Mouse (Mus musculus) stomach, postnatal 0 days (tissue): ENCODE data around the gene Atp6v0e. TPM values are rescaled to one million over a fixed set of nuclear protein-coding genes. Genes with fewer than 3 reads are reported as not detected.

ENCODE experiments used
- ATAC-seq: fragments of 200-750 bp; cut with Nextera tagmentation; 2 replicates; pipeline ENCODE4 v1.8.0; 2017; ENCODE audit not compliant: low FRiP score, low TSS enrichment
- DNase-seq: peaks from one replicate; pipeline ENCODE4 v3.0.0-alpha.2; 2016; ENCODE audit warnings: low spot score
- H3K27ac ChIP-seq: fragments of 300-500 bp; sonication (generic); replicated peaks from 2 replicates; pipeline ENCODE4 v1.5.1; 2014; ENCODE audit warnings: mild to moderate bottlenecking, control low read depth
- H3K27me3 ChIP-seq: fragments of 300-500 bp; sonication (generic); 2 replicates; pipeline ENCODE4 v1.6.1; 2014; ENCODE audit warnings: low read length; ENCODE audit not compliant: control insufficient read depth, insufficient read depth
- H3K36me3 ChIP-seq: fragments of 300-500 bp; sonication (generic); 2 replicates; pipeline ENCODE4 v1.6.1; 2014; ENCODE audit warnings: low read length, mixed read lengths; ENCODE audit not compliant: control insufficient read depth, insufficient read depth
- H3K4me1 ChIP-seq: fragments of 300-500 bp; sonication (generic); replicated peaks from 2 replicates; pipeline ENCODE4 v1.6.1; 2014; ENCODE audit warnings: antibody characterized with exemption; ENCODE audit not compliant: control insufficient read depth, insufficient read depth
- H3K4me2 ChIP-seq: fragments of 300-500 bp; sonication (generic); replicated peaks from 2 replicates; pipeline ENCODE4 v1.6.1; 2014; ENCODE audit warnings: low read depth, mild to moderate bottlenecking, control low read depth, moderate library complexity
- H3K4me3 ChIP-seq: fragments of 300-500 bp; sonication (generic); 2 replicates; pipeline ENCODE4 v1.5.1; 2014; ENCODE audit warnings: low read depth, low read length, control low read depth
- H3K9ac ChIP-seq: fragments of 300-500 bp; sonication (generic); 2 replicates; pipeline ENCODE4 v1.6.1; 2014; ENCODE audit warnings: mild to moderate bottlenecking, low read length, control low read depth, mixed read lengths
- H3K9me3 ChIP-seq: fragments of 300-500 bp; sonication (generic); 2 replicates; pipeline ENCODE4 v1.6.1; 2016; ENCODE audit warnings: low read length; ENCODE audit not compliant: control insufficient read depth
- CTCF ChIP-seq: IDR thresholded peaks from 2 replicates; pipeline ENCODE4 v1.5.1; 2016; ENCODE audit warnings: antibody characterized with exemption, low read depth, mild to moderate bottlenecking, moderate library complexity
- EP300 ChIP-seq: optimal IDR thresholded peaks from 2 replicates; pipeline ENCODE3; 2016; ENCODE audit warnings: antibody characterized with exemption
- WGBS: fragments of 180-500 bp; shearing (Covaris S2); extraction: QIAGEN DNeasy Blood & Tissue Kit; methylation state at CpG from one replicate; pipeline ENCODE4 v1.1.7; 2014; 5-methylcytosine and 5-hydroxymethylcytosine counted together
- polyA plus RNA-seq: library from polyadenylated mRNA; unstranded; fragments of >200 nt; fragmentation: Nextera tagmentation; extraction: Ambion mirVana; gene quantifications from 2 replicates; pipeline ENCODE4 v1.2.1, GENCODE M21; 2015

Atp6v0e gene
- polyA plus RNA-seq, 1 experiment from 2014 or later = 334 TPM

DNA sequence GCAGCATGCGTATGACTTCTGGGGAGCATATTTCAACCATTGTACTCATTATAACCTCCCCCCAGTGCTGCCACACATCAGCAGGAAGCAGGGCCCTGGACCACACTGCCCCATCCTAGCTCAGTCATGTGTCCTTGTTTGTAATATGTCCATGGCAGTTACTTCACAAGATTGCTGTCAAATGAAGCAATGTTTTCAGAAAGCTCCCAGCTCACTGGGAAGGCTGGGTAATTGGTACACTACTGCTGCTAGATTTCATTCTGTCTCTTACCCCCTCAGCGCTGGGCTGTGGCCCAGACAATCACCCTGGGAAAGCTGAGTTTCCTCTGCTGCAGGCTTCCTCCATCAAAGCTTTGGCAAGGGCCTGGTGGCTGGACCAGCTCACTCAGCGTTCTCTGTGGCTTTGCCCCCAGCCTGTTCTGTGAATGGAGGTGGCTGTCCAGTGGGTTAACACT is 22.7 kb upstream of the Atp6v0e start:
- no peak overlapping the region for H3K27ac ChIP-seq
- DNase-seq (no peak), ATAC-seq (no peak)
- WGBS = 99% methylated on average over 3 of the region's 3 CpGs
- TF ChIP-seq EP300 = no peak
- no peak for TF ChIP-seq CTCF
- no peak overlapping the region for H3K4me3 ChIP-seq
- H3K27me3 ChIP-seq = no peaks in the 10 kb centered on the region
- H3K9me3 ChIP-seq = no peaks in the 10 kb centered on the region
- H3K4me1 ChIP-seq = no peaks in the 10 kb centered on the region
- H3K36me3 ChIP-seq = peaks cover 30% of the 10 kb centered on the region
- no peak overlapping the region for H3K4me2 ChIP-seq
- no peak overlapping the region for H3K9ac ChIP-seq

DNA sequence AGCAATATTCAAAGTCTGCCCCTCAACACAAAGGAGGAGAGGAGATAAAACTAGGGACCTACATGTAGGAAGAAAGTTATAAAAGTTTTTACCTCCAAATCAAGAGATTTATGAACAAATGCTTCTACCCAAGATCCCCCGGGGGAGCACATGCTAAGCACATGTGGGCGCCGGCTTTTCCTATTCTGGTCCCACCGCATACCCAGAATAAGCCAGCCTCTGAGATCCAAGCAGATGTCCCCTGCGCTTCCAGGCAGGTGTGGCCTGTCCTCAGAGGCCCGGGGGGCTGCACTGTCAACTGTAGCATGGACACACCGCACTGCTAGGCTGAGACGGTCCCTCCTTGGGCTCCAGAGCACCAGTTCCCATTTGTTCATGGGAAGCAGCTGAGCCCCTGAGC is 19.6 kb upstream of the Atp6v0e start:
- no peak overlapping the region for H3K4me2 ChIP-seq
- no peaks in the 10 kb centered on the region for H3K9me3 ChIP-seq
- DNase-seq (no peak), ATAC-seq (no peak)
- H3K27me3 ChIP-seq = no peaks in the 10 kb centered on the region
- no peak overlapping the region for H3K4me3 ChIP-seq
- H3K4me1 ChIP-seq = no peaks in the 10 kb centered on the region
- no peak for TF ChIP-seq CTCF
- TF ChIP-seq EP300 = no peak
- H3K9ac ChIP-seq = no peak overlapping the region
- peaks cover 24% of the 10 kb centered on the region for H3K36me3 ChIP-seq
- H3K27ac ChIP-seq = no peak overlapping the region
- WGBS = 94% methylated on average over 8 of the region's 8 CpGs

DNA sequence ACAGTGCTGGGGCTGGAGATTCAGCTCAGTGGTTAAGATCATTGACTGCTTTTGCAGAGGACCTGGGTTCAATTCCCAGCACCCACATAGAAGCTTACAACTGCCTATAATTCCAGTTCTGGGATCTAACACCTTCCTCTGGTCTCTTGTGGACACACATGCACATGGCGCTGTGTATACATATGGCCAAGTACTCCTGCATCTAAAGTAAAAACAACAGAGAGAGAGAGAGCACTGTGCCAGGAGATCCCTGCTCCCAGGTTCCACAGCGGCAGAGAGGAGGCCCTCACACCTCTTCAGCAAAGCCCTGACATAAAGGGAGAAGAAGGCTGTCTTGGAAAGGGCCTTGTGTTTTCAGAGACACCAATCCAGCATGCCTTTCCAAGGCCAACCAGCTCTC is 19.0 kb upstream of the Atp6v0e start:
- no peak for DNase-seq
- TF ChIP-seq CTCF (no peak), EP300 (no peak)
- WGBS = 90% methylated on average over 2 of the region's 2 CpGs
- Histone ChIP-seq H3K36me3 (peaks cover 23% of the 10 kb centered on the region), H3K4me2 (no peak overlapping the region), H3K4me3 (no peak overlapping the region), H3K9ac (no peak overlapping the region), H3K27me3 (no peaks in the 10 kb centered on the region), H3K4me1 (no peaks in the 10 kb centered on the region), H3K27ac (no peak overlapping the region), H3K9me3 (no peaks in the 10 kb centered on the region)
- ATAC-seq = no peak

DNA sequence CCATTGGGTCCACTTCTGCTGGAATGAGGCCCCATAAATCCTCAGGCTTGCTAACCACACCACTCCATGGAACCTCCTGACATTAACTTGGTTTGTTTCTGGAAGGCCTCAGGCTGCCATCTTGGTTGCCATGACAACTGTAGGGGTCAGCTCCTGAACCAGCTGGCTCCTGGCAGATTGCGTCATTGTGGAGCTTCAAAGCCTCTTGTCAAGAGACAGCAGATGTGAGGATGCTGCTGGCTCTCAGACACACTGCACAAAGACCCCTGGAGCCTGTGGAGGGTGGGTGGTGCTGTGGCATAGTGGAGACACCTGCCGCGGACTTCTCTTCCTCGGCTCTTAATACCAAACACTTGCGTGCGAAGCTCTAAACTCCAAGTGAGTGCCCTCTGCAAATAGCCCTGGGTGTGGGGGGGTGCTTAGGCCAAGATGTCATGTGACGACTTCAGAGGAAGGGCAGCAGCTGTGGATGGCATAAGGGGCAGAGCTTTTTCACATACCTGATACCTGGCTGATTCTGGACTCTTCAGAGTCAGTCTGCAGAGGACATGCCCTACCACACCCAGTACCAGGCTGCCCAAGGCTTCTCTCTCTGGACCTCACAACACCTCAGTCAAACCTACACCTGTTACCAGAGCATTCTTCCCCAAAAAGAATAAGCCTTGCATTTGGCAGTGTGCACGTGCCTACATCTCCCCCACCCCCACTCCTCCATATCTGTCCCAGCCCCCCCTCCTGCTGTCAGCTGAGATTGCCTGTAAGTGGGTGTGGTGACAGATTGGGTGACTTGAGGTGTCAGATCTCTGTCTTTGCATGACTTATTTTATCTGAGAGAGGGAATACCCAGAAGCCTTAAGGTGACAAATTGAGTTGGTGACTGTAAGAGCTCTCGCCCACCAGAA is 18.3 kb upstream of the Atp6v0e start:
- Histone ChIP-seq H3K27me3 (no peaks in the 10 kb centered on the region), H3K9ac (no peak overlapping the region), H3K4me1 (no peaks in the 10 kb centered on the region), H3K4me3 (no peak overlapping the region), H3K36me3 (peaks cover 22% of the 10 kb centered on the region), H3K4me2 (no peak overlapping the region), H3K9me3 (no peaks in the 10 kb centered on the region), H3K27ac (no peak overlapping the region)
- WGBS = 80% methylated on average over 9 of the region's 9 CpGs
- ATAC-seq (no peak), DNase-seq (no peak)
- no peak for TF ChIP-seq CTCF
- no peak for TF ChIP-seq EP300

DNA sequence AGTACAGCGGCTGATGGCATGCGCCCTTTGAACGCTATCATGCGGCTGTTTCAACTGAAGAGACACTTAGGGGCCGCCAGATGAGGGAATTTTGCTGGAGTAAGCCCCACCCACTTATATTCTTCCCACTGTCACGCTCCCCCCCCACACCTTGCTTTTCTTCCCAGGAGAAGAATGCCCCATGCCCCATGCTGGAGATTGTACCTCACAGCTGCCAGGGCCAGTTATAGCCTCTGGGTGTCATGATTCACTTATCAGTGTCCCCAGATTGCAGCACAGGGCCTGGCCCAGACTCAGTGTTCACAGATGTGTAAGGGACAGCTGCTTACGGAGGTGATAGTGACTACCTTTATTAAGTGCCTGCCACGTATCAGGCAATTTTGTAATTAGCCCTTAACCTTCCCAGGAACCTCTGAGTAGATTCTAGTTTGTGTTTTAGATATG is 17.6 kb upstream of the Atp6v0e start:
- Histone ChIP-seq H3K36me3 (peaks cover 18% of the 10 kb centered on the region), H3K4me1 (no peaks in the 10 kb centered on the region)
- 94% methylated on average over 8 of the region's 8 CpGs for WGBS

DNA sequence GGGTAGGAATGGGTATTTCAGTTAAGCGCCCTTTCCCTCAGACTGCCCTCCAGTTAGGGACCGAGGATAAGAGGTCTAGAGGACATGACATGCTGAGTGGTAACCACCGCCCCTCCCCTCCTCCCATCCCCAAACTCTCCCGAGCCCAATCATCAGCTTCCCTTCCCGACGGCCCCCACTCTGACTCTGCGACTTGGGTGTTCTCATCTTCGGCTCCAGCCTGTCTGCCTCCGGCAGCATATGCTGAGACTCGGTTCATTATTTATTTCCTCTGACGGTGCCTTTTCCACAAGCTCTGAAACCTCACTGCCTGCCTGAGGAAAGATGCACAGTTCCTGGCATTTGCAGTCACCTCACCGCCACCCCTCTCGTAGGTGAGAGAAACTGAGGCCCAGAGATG is 15.7 kb upstream of the Atp6v0e start:
- no peaks in the 10 kb centered on the region for H3K9me3 ChIP-seq
- 47% methylated on average over 13 of the region's 13 CpGs for WGBS
- peaks cover 10% of the 10 kb centered on the region for H3K36me3 ChIP-seq
- no peaks in the 10 kb centered on the region for H3K4me1 ChIP-seq
- H3K4me2 ChIP-seq = no peak overlapping the region
- ATAC-seq (no peak), DNase-seq (no peak)
- H3K4me3 ChIP-seq = no peak overlapping the region
- no peak overlapping the region for H3K9ac ChIP-seq
- H3K27me3 ChIP-seq = no peaks in the 10 kb centered on the region
- H3K27ac ChIP-seq = peak overlapping the region; percentile 58
- TF ChIP-seq EP300 (no peak), CTCF (no peak)

More for the DNA sequence above, 17.6 kb upstream of the Atp6v0e start:
- no peaks in the 10 kb centered on the region for H3K9me3 ChIP-seq
- TF ChIP-seq EP300 (no peak), CTCF (no peak)
- H3K4me2 ChIP-seq = no peak overlapping the region
- no peak overlapping the region for H3K4me3 ChIP-seq
- H3K27me3 ChIP-seq = no peaks in the 10 kb centered on the region
- no peak overlapping the region for H3K9ac ChIP-seq
- no peak for DNase-seq
- ATAC-seq = no peak
- no peak overlapping the region for H3K27ac ChIP-seq
